Mouse (Mus musculus) cerebellum, postnatal 10 days (tissue): Measurements from ENCODE around the gene Fgf15.

Experiments used
- DNase-seq, 2 experiments: peaks; one replicate each; pipeline ENCODE4 v3.0.0; 2021; ENCODE audit warnings: mixed read lengths in 2 of 2

The Fgf15 gene

DNA sequence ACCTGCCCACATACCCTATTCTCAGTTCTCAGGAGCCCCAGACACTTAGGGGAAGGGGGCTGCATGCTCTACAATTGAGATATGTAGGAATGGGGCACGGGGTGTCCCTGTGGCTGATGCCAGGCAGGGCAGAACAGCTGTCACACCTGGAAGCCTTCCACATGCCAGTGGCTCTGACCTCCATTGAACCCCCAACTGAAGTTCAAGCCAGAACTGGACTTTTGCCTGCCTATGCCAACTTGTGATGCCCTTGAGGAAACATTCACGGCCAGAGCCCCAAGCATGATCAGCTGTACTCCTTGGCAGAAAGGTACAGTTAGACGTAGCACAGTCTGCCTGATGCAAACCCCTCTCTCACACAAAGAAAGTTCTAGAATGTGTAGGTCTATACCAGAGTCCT lies 37.0 kb downstream of the Fgf15 start:
- peak; percentile 26 to 29 for DNase-seq

DNA sequence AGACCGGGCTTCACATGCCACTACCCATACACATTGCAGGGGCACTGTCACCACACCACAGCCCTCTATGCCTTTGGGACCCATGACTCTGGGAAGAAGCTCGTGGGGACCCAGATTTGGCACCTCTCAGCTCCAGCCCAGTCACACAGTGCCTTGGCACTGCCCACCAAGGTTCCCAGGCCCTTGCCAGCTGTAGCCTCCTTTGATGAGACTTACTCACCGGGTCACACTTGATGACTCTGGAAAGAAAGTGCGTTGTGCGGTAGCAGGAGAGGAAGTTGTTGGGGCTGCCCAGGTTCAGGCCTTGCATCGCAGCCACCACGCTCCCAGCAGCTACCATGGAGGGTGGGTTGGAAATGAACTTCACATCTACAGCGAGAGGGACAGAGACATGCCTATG lies 37.5 kb downstream of the Fgf15 start:
- peak; percentile 21 to 26 for DNase-seq

- peak; percentile 28 to 36 for DNase-seq
These were observed 38.6 kb downstream of the Fgf15 start for GRCm38 (mm10) chr7:144934901-144935300.

DNA sequence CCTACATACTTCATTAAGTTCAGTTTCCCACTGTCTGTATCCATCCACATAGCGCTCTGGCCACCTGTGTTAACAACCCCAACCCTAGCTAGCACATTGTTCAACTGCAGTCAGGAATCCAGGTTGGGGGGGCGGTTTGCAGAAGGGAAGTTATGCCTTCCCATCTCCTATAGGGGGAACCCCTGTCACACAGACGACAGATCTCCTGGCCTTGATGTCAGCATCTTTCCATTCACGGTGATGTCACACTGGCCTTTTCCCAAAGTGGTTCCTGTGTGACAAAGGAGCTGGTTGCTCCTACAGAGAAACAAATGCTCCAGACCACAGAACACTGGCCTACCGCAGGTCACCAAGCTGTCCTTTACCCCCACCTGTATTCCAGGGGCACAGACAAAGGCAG lies 39.2 kb downstream of the Fgf15 start:
- DNase-seq, result peak; percentile 85 to 88

GRCm38 (mm10) chr7:144936311-144936880 lies 40.1 kb downstream of the Fgf15 start:
- DNase-seq, result peak in 1 of 2 experiments; percentile 36

DNA sequence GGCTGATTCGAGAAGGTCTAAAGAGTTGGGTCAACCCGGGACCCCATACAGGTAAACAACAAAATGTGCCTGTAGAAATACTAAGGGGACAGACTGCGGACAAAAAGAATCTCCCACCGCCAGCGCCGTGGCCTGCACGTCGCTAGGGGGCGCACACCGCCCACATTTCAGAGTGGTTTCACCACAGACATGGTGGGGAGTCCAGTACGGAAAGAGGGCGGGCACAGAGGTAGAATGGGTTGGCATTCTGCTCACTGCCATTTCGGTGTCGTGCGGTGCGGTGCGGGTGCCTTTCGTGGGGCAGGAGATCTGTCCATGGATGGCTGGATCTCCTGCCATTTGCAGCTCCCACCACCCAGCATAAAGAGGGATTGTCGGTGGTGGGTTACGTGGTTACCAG lies 41.2 kb downstream of the Fgf15 start:
- DNase-seq, result peak; percentile 96 to 97

GRCm38 (mm10) chr7:144937899-144938517 lies 41.7 kb downstream of the Fgf15 start:
- peak; percentile 55 to 65 for DNase-seq

DNA sequence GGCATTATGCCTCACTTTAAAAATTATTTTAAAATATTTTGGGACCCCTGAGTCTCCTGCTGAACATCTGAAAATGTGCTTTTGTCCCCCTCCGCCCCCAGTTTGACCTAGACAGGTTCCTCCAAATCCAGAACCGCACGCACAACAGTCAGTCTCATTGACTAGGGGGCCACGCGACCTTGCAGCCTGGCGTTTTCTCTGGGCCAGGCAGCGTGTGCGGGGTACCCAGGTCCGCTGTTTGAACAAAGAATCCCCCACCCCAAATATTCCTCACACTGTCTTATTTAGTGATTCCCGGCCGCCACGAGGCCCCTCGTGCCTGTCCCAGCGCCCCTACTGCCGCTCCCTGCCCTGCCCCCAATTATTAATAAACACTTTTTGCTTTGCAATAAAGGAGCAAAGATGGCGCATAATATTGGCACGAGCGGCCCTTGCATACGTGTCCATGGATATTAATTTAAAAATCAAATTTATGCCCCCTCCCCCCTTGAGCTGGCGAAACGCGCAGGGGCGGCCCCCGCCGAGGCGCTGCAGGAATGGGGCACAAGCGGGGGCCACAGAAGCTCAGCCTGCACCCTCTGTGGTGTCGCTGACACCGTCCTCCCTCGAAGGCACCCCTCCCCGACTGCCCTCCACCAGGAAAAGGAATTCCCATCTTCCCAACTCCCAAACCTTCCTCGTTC lies 42.5 kb downstream of the Fgf15 start:
- DNase-seq, result peak; percentile 41 to 48

DNA sequence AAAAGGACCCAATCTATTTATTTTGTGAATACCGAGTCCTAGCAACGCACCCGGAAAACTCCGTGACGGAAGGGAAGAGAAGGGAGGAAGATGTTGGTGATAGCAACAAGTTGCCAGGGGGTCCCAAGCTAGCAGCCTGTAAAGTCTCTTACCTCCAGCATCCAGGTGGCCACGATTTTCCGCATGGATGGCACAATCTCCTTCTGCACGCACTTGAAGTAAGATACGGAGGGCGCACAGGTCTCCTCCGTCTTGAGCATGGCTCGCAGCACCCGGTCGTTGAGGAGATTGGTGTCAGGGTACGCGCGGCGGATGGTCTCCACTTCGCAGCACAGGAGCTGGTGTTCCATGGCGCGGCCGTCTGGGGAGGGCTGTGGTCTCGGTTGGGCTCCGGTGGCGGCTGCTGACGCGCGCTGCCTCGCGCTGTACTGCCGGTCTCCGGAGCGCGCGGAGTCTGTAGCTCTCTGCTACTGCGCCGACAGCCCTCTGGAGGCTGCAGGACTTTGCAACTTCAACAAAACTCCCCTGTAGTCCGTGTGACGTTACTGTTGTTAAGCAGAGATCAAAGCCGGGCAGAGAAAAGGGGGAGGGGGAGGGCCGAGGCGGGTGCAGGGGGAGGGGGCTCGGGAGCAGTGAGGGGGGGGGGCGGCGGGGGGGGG lies 43.1 kb downstream of the Fgf15 start, which contains the start of gene Ccnd1:
Ccnd1 (minus strand) TSS at position 582 of the 659 bp plus-strand sequence.
- DNase-seq, result peak; percentile 69 to 72

DNA sequence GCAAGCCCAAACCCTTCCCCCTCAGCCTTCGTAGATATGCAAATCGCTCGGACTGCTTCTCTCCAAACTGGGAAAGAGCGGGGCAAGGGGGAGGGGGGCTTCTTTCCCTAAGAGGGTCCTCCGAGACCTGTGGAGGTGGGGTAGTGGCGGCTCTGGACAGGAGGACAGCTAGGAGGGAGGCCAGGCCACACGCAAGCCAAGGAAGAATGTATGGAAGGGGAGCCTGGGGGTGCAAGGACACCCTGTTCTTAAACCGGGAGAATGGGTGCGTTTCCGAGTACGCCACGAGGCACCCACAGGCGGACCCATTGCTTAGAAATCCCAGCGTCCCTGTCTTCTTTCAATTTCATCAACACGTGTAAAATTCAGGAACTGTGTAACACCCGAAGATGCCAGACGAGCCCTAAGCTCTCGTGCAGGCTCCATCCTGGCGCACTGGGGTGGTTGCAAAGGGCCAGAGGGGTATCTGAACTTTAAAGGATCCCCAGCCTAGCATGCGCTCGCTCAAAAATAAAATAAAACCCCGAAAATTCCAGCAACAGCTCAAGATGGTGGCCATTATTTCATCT lies 43.8 kb downstream of the Fgf15 start:
- DNase-seq, result peak; percentile 36 to 52

- DNase-seq, result peak in 1 of 2 experiments; percentile 33
These were observed 44.3 kb downstream of the Fgf15 start for GRCm38 (mm10) chr7:144940585-144940984.

- DNase-seq, result peak; percentile 81 to 84
These were observed 45.0 kb downstream of the Fgf15 start for GRCm38 (mm10) chr7:144941242-144941831.

DNA sequence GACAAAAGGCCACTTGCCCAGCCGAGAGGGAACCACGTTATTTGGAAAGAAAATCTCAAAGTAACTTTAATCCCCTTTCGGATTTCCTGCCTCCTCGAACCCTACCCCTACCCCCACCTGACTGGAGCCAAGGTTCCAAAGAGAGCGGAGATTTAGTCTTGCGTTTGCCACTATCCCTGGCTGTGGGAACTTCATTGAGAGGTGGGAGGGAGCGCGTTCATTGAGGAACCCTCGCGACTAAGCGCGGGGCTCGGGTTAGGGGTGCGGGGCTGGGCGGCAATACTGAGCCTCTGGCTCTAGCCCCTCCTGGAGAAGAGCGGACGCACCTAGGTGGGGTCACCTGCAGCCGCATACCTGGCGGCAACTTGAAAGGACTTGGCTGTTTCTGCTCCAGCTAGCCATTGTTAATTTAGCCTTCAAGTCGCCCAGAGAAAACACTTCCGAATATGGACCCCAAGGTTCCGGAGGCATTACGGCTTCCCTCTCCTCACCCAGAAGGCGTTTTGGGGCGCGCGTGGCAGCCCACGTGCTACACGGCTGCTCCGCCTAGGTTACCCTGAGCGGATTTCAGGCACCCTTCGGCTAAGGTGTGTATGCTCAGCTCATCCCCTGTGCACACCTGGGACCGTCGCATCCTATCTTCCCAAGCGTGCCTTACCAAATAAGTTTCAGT lies 45.9 kb downstream of the Fgf15 start:
- DNase-seq, result peak; percentile 36 to 38

- DNase-seq, result peak in 1 of 2 experiments; percentile 35
These were observed 46.4 kb downstream of the Fgf15 start for GRCm38 (mm10) chr7:144942744-144943135.

DNA sequence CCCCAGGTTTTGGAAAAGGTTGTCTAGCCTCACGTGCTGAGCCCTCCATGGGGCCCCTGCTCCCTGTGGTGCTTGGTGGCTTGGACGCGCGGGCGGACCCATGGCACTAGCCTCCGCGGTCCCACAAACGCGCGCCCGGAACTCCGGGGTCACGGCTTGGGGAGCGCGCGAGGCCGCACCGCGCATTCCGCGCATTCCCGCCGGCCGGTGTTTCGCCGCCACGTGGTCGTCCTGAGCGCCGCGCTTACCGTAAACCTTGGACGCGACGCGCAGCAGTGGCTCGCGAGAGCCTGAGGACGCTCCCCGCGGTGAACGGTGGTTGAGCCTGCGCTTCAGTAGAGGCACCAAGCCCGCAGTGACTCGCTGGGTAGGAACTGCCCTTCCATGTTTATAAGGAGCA lies 46.9 kb downstream of the Fgf15 start:
- peak; percentile 86 to 88 for DNase-seq
